Mouse (Mus musculus): Measurements from ENCODE around the gene Nxpe3. TPM values are rescaled to one million over a fixed set of nuclear protein-coding genes. Genes with fewer than 3 reads are reported as not detected.

The Nxpe3 gene
- polyA plus RNA-seq, 1 experiment from 2014 or later: 0.95 TPM

- WGBS: under 1% methylated on average over 40 of the region's 40 CpGs
- peaks cover 19% of the 10 kb centered on the region for H3K36me3 ChIP-seq
- no peaks in the 10 kb centered on the region for H3K9me3 ChIP-seq
- peak overlapping the region; percentile 94 for H3K27ac ChIP-seq
- no peaks in the 10 kb centered on the region for H3K27me3 ChIP-seq (ENCODE audit: insufficient read depth, poor library complexity, severe bottlenecking)
- peak overlapping the region; percentile 92 for H3K4me3 ChIP-seq
- DNase-seq (ENCODE audit: low spot score): no peak
- H3K4me1 ChIP-seq: peaks cover 26% of the 10 kb centered on the region
Observed at GRCm38 (mm10) chr16:55821571-55821981, 73.5 kb downstream of the Nxpe3 start.

- Histone ChIP-seq H3K27ac (peak overlapping the region; percentile 94), H3K4me3 (peak overlapping the region; percentile 92), H3K36me3 (peaks cover 25% of the 10 kb centered on the region), H3K4me1 (peaks cover 26% of the 10 kb centered on the region), H3K9me3 (no peaks in the 10 kb centered on the region), H3K27me3 (ENCODE audit: insufficient read depth, poor library complexity, severe bottlenecking) (no peaks in the 10 kb centered on the region)
- 23% methylated on average over 20 of the region's 20 CpGs for WGBS
- no peak for DNase-seq (ENCODE audit: low spot score)
Observed at GRCm38 (mm10) chr16:55820916-55821570, 74.0 kb downstream of the Nxpe3 start.

- H3K4me1 ChIP-seq: peaks cover 26% of the 10 kb centered on the region
- DNase-seq (ENCODE audit: low spot score): no peak
- no peaks in the 10 kb centered on the region for H3K27me3 ChIP-seq (ENCODE audit: insufficient read depth, poor library complexity, severe bottlenecking)
- peak overlapping the region; percentile 92 for H3K4me3 ChIP-seq
- peak overlapping the region; percentile 23; the same call in 1 of the 2 replicates for H3K27ac ChIP-seq
- H3K9me3 ChIP-seq: no peaks in the 10 kb centered on the region
- peaks cover 32% of the 10 kb centered on the region for H3K36me3 ChIP-seq
- WGBS: 57% methylated on average over 13 of the region's 13 CpGs
Observed at GRCm38 (mm10) chr16:55820161-55820915, 74.7 kb downstream of the Nxpe3 start.

GRCm38 (mm10) chr16:55819186-55819861 lies 75.8 kb downstream of the Nxpe3 start:
- peaks cover 26% of the 10 kb centered on the region for H3K4me1 ChIP-seq
- H3K9me3 ChIP-seq: no peaks in the 10 kb centered on the region
- peaks cover 41% of the 10 kb centered on the region for H3K36me3 ChIP-seq
- 73% methylated on average over 15 of the region's 15 CpGs for WGBS
- 0 out of 2 replicates have a peak overlapping the region, but pooled peaks have one; percentile 30 for H3K27ac ChIP-seq
- DNase-seq (ENCODE audit: low spot score): no peak
- peak overlapping the region; percentile 92 for H3K4me3 ChIP-seq
- no peaks in the 10 kb centered on the region for H3K27me3 ChIP-seq (ENCODE audit: insufficient read depth, poor library complexity, severe bottlenecking)

GRCm38 (mm10) chr16:55817717-55818515 lies 77.2 kb downstream of the Nxpe3 start:
- 93% methylated on average over 28 of the region's 28 CpGs for WGBS

GRCm38 (mm10) chr16:55816202-55816941 lies 78.7 kb downstream of the Nxpe3 start:
- 95% methylated on average over 13 of the region's 13 CpGs for WGBS
- no peaks in the 10 kb centered on the region for H3K9me3 ChIP-seq
- H3K4me3 ChIP-seq: no peak overlapping the region
- H3K36me3 ChIP-seq: peaks cover 66% of the 10 kb centered on the region
- no peak overlapping the region for H3K27ac ChIP-seq
- no peaks in the 10 kb centered on the region for H3K27me3 ChIP-seq (ENCODE audit: insufficient read depth, poor library complexity, severe bottlenecking)
- peaks cover 11% of the 10 kb centered on the region for H3K4me1 ChIP-seq
- DNase-seq (ENCODE audit: low spot score): no peak

More at GRCm38 (mm10) chr16:55817717-55818515, 77.2 kb downstream of the Nxpe3 start:
- Histone ChIP-seq H3K4me3 (no peak overlapping the region), H3K27ac (no peak overlapping the region), H3K9me3 (no peaks in the 10 kb centered on the region), H3K4me1 (peaks cover 13% of the 10 kb centered on the region), H3K36me3 (peaks cover 54% of the 10 kb centered on the region), H3K27me3 (ENCODE audit: insufficient read depth, poor library complexity, severe bottlenecking) (no peaks in the 10 kb centered on the region)
- no peak for DNase-seq (ENCODE audit: low spot score)

GRCm38 (mm10) chr16:55815466-55815865 lies 79.6 kb downstream of the Nxpe3 start:
- no peak for DNase-seq (ENCODE audit: low spot score)
- Histone ChIP-seq H3K36me3 (peaks cover 70% of the 10 kb centered on the region), H3K9me3 (no peaks in the 10 kb centered on the region), H3K4me3 (no peak overlapping the region), H3K27ac (no peak overlapping the region), H3K4me1 (peaks cover 11% of the 10 kb centered on the region), H3K27me3 (ENCODE audit: insufficient read depth, poor library complexity, severe bottlenecking) (no peaks in the 10 kb centered on the region)
- WGBS: 81% methylated on average over 14 of the region's 14 CpGs

- Histone ChIP-seq H3K4me1 (peaks cover 7% of the 10 kb centered on the region), H3K36me3 (peaks cover 74% of the 10 kb centered on the region), H3K27me3 (ENCODE audit: insufficient read depth, poor library complexity, severe bottlenecking) (no peaks in the 10 kb centered on the region), H3K9me3 (no peaks in the 10 kb centered on the region), H3K4me3 (no peak overlapping the region), H3K27ac (no peak overlapping the region)
- WGBS: 91% methylated on average over 6 of the region's 6 CpGs
- no peak for DNase-seq (ENCODE audit: low spot score)
Observed at GRCm38 (mm10) chr16:55814686-55815085, 80.4 kb downstream of the Nxpe3 start.

- no peak for DNase-seq (ENCODE audit: low spot score)
- no peaks in the 10 kb centered on the region for H3K4me1 ChIP-seq
- WGBS: 87% methylated on average over 15 of the region's 15 CpGs
- no peak overlapping the region for H3K27ac ChIP-seq
- H3K9me3 ChIP-seq: no peaks in the 10 kb centered on the region
- H3K27me3 ChIP-seq (ENCODE audit: insufficient read depth, poor library complexity, severe bottlenecking): no peaks in the 10 kb centered on the region
- no peak overlapping the region for H3K4me3 ChIP-seq
- H3K36me3 ChIP-seq: peaks cover 74% of the 10 kb centered on the region
Observed at GRCm38 (mm10) chr16:55813916-55814315, 81.2 kb downstream of the Nxpe3 start.

- H3K9me3 ChIP-seq: no peaks in the 10 kb centered on the region
- no peak overlapping the region for H3K27ac ChIP-seq
- peaks cover 4% of the 10 kb centered on the region; the same call in 1 of the 2 replicates for H3K4me1 ChIP-seq
- 88% methylated on average over 6 of the region's 6 CpGs for WGBS
- no peaks in the 10 kb centered on the region for H3K27me3 ChIP-seq (ENCODE audit: insufficient read depth, poor library complexity, severe bottlenecking)
- no peak for DNase-seq (ENCODE audit: low spot score)
- peaks cover 57% of the 10 kb centered on the region for H3K36me3 ChIP-seq
- H3K4me3 ChIP-seq: no peak overlapping the region
Observed at GRCm38 (mm10) chr16:55811792-55812191, 83.3 kb downstream of the Nxpe3 start.

- Histone ChIP-seq H3K4me1 (peaks cover 4% of the 10 kb centered on the region; the same call in 1 of the 2 replicates), H3K36me3 (peaks cover 40% of the 10 kb centered on the region), H3K27me3 (ENCODE audit: insufficient read depth, poor library complexity, severe bottlenecking) (no peaks in the 10 kb centered on the region), H3K27ac (no peak overlapping the region), H3K9me3 (no peaks in the 10 kb centered on the region), H3K4me3 (no peak overlapping the region)
- DNase-seq (ENCODE audit: low spot score): no peak
- 89% methylated on average over 9 of the region's 9 CpGs for WGBS
Observed at GRCm38 (mm10) chr16:55809779-55810514, 85.1 kb downstream of the Nxpe3 start.
